In genomic region chr6:52893811-52894500, GRCm38 (mm10) we compare ENCODE assay signal across 10 mouse cellular contexts.
A peak's percentile ranks its signal among the peaks of the same experiment; 100 is the strongest.
DNase-seq lines count a peak whose midpoint lies in the region; ATAC-seq lines count a peak whose summit lies in the region.
"Had no signal": no experiment of that assay in that cellular context is flagged by ENCODE, and none has a peak within 500 bp of the region (broad histone marks: within the 10 kb centered on the region; RNA-seq: fewer than 3 reads in every experiment).

No protein-coding gene starts in this region.

- H3K9ac ChIP-seq in intestine, embryonic 14.5 days (ENCODE audit: low read length) = no peak overlapping the region
- no peak overlapping the region for H3K9ac ChIP-seq in intestine, embryonic 15.5 days
- H3K9ac ChIP-seq in midbrain, embryonic 14.5 days (replicated peaks; ENCODE audit: low read length) = no peak overlapping the region

- no peaks in the 10 kb centered on the region for H3K36me3 ChIP-seq in intestine, embryonic 14.5 days (ENCODE audit: control insufficient read depth, insufficient read depth, low read length)
- H3K36me3 ChIP-seq in intestine, embryonic 15.5 days = no peaks in the 10 kb centered on the region
- no peaks in the 10 kb centered on the region for H3K36me3 ChIP-seq in hindbrain, embryonic 10.5 days
- no peaks in the 10 kb centered on the region for H3K36me3 ChIP-seq in midbrain, embryonic 14.5 days (ENCODE audit: control insufficient read depth, insufficient read depth, low read length)

- H3K4me1 ChIP-seq in intestine, embryonic 14.5 days (replicated peaks; ENCODE audit: control insufficient read depth, insufficient read depth, low read length) = no peaks in the 10 kb centered on the region; the same call in 1 of the 2 replicates
- no peaks in the 10 kb centered on the region for H3K4me1 ChIP-seq in intestine, embryonic 15.5 days (replicated peaks)
- peaks cover 34% of the 10 kb centered on the region for H3K4me1 ChIP-seq in hindbrain, embryonic 10.5 days (replicated peaks)
- H3K4me1 ChIP-seq in midbrain, embryonic 14.5 days (ENCODE audit: control insufficient read depth, insufficient read depth, low read length) = peaks cover 23% of the 10 kb centered on the region

- H3K27me3 ChIP-seq in intestine, embryonic 14.5 days (replicated peaks; ENCODE audit: control insufficient read depth, insufficient read depth, low read length) = no peaks in the 10 kb centered on the region
- no peaks in the 10 kb centered on the region for H3K27me3 ChIP-seq in intestine, embryonic 15.5 days (replicated peaks)
- no peaks in the 10 kb centered on the region for H3K27me3 ChIP-seq in hindbrain, embryonic 10.5 days (ENCODE audit: insufficient read depth, poor library complexity, severe bottlenecking)
- H3K27me3 ChIP-seq in midbrain, embryonic 14.5 days (ENCODE audit: control insufficient read depth, insufficient read depth, low read length) = no peaks in the 10 kb centered on the region

- no peaks in the 10 kb centered on the region for H3K9me3 ChIP-seq in intestine, embryonic 14.5 days (ENCODE audit: control insufficient read depth, low read length)
- H3K9me3 ChIP-seq in intestine, embryonic 15.5 days = no peaks in the 10 kb centered on the region
- no peaks in the 10 kb centered on the region for H3K9me3 ChIP-seq in hindbrain, embryonic 10.5 days
- H3K9me3 ChIP-seq in midbrain, embryonic 14.5 days (ENCODE audit: control insufficient read depth, low read length) = no peaks in the 10 kb centered on the region

- no peak for ATAC-seq in intestine, embryonic 14.5 days (replicated peaks; ENCODE audit: low FRiP score, low TSS enrichment, low read depth)
- ATAC-seq in intestine, embryonic 15.5 days = no peak
- ATAC-seq in midbrain, embryonic 14.5 days (ENCODE audit: low FRiP score, low TSS enrichment) = no peak
- ATAC-seq in cerebellum, adult (ENCODE audit: insufficient number of reproducible peaks, low FRiP score, low TSS enrichment) = no peak

- 56% methylated on average over 9 of the region's 9 CpGs for WGBS in intestine, embryonic 14.5 days
- 60% methylated on average over 9 of the region's 9 CpGs for WGBS in intestine, embryonic 15.5 days
- 53% methylated on average over 9 of the region's 9 CpGs for WGBS in hindbrain, embryonic 10.5 days
- 19% methylated on average over 9 of the region's 9 CpGs for WGBS in midbrain, embryonic 14.5 days

- no peak overlapping the region for H3K4me3 ChIP-seq in intestine, embryonic 14.5 days (ENCODE audit: low read depth, low read length)
- H3K4me3 ChIP-seq in intestine, embryonic 15.5 days (replicated peaks) = no peak overlapping the region
- no peak overlapping the region for H3K4me3 ChIP-seq in hindbrain, embryonic 10.5 days
- H3K4me3 ChIP-seq in midbrain, embryonic 14.5 days (replicated peaks; ENCODE audit: low read depth, low read length) = no peak overlapping the region

- peak overlapping the region; percentile 23 for H3K4me2 ChIP-seq in intestine, embryonic 14.5 days (ENCODE audit: low read length)
- H3K4me2 ChIP-seq in intestine, embryonic 15.5 days (replicated peaks) = no peak overlapping the region
- H3K4me2 ChIP-seq in midbrain, embryonic 14.5 days (ENCODE audit: low read length) = peak overlapping the region; percentile 23; the same call in 1 of the 2 replicates

- H3K27ac ChIP-seq in intestine, embryonic 14.5 days (ENCODE audit: low read depth) = no peak overlapping the region
- H3K27ac ChIP-seq in intestine, embryonic 15.5 days = no peak overlapping the region
- peak overlapping the region; percentile 62; the same call in 1 of the 2 replicates for H3K27ac ChIP-seq in hindbrain, embryonic 10.5 days
- H3K27ac ChIP-seq in midbrain, embryonic 14.5 days (replicated peaks; ENCODE audit: low read depth, low read length) = peak overlapping the region; percentile 39; the same call in 1 of the 2 replicates

- DNase-seq in intestine, embryonic 14.5 days (ENCODE audit: low spot score) = no peak
- peak; percentile 15 for DNase-seq in NIH3T3 (ENCODE audit: low read depth)
- no peak for DNase-seq in hindbrain, embryonic 10.5 days (ENCODE audit: low spot score)
- DNase-seq in midbrain, embryonic 14.5 days = peak; percentile 64
- DNase-seq in spleen, adult 18-20 months = no peak
- DNase-seq in cerebellum, postnatal 36 days = no peak
- DNase-seq: B cell, adult 2 months; cerebellum, adult 9-11 months had no signal

Comparison
In these comparisons a context has a peak if more than half of its experiments do, and no peak if none do; other contexts are left out.
1. DNase-seq: peak in NIH3T3 (single experiment) and midbrain, embryonic 14.5 days (single experiment); none in intestine, embryonic 14.5 days (single experiment), hindbrain, embryonic 10.5 days (single experiment), spleen, adult 18-20 months (0 of 2) and cerebellum, postnatal 36 days (0 of 2).
2. H3K27ac ChIP-seq: peak in hindbrain, embryonic 10.5 days (single experiment) and midbrain, embryonic 14.5 days (single experiment); none in intestine, embryonic 14.5 days (single experiment) and intestine, embryonic 15.5 days (single experiment).